Mouse (Mus musculus) neural tube, embryonic 14.5 days (tissue): ENCODE results near the gene Tmem59l. TPM values are rescaled to one million over a fixed set of nuclear protein-coding genes. Genes with fewer than 3 reads are reported as not detected.

ENCODE experiments used
- ATAC-seq: fragments of 200-750 bp; cut with Nextera tagmentation; 2 replicates; pipeline ENCODE4 v1.8.0; 2017; ENCODE audit warnings: low read depth, mild to moderate bottlenecking, moderate TSS enrichment, moderate library complexity
- H3K27ac ChIP-seq: fragments of 300-500 bp; sonication (generic); 2 replicates; pipeline ENCODE4 v1.5.1; 2014; ENCODE audit warnings: low read depth, mild to moderate bottlenecking, control low read depth, low read length, moderate library complexity, mixed read lengths
- H3K27me3 ChIP-seq: fragments of 300-500 bp; sonication (generic); 2 replicates; pipeline ENCODE4 v1.6.1; 2014; ENCODE audit warnings: low read length; ENCODE audit not compliant: control insufficient read depth, insufficient read depth
- H3K36me3 ChIP-seq: fragments of 300-500 bp; sonication (generic); 2 replicates; pipeline ENCODE4 v1.6.1; 2014; ENCODE audit warnings: low read length, mixed read lengths; ENCODE audit not compliant: control insufficient read depth, insufficient read depth
- H3K4me1 ChIP-seq: fragments of 300-500 bp; sonication (generic); 2 replicates; pipeline ENCODE4 v1.6.1; 2014; ENCODE audit warnings: low read length; ENCODE audit not compliant: control insufficient read depth, insufficient read depth
- H3K4me2 ChIP-seq: fragments of 300-500 bp; sonication (generic); 2 replicates; pipeline ENCODE4 v1.6.1; 2014; ENCODE audit warnings: mild to moderate bottlenecking, low read depth, low read length, control low read depth
- H3K4me3 ChIP-seq: fragments of 300-500 bp; sonication (generic); 2 replicates; pipeline ENCODE4 v1.5.1; 2014; ENCODE audit warnings: low read depth, low read length, control low read depth, mixed read lengths
- H3K9ac ChIP-seq: fragments of 300-500 bp; sonication (generic); replicated peaks from 2 replicates; pipeline ENCODE4 v1.6.1; 2014; ENCODE audit warnings: low read depth, mild to moderate bottlenecking, control low read depth, low read length, mixed read lengths
- H3K9me3 ChIP-seq: fragments of 300-500 bp; sonication (generic); 2 replicates; pipeline ENCODE4 v1.6.1; 2016; ENCODE audit warnings: low read length; ENCODE audit not compliant: control insufficient read depth
- WGBS: fragments of 180-500 bp; shearing (Covaris S2); extraction: QIAGEN DNeasy Blood & Tissue Kit; methylation state at CpG from one replicate; pipeline ENCODE4 v1.1.7; 2014; 5-methylcytosine and 5-hydroxymethylcytosine counted together
- polyA plus RNA-seq: library from polyadenylated mRNA; unstranded; fragments of >200 nt; fragmentation: Nextera tagmentation; extraction: Ambion mirVana; gene quantifications from 2 replicates; pipeline ENCODE4 v1.2.1, GENCODE M21; 2014

Gene Tmem59l
- polyA plus RNA-seq, 1 experiment from 2014 or later: 200 TPM

GRCm38 (mm10) chr8:70503062-70503750 is 16.0 kb upstream of the Tmem59l start:
- 12% methylated on average over 46 of the region's 46 CpGs for WGBS
- no peak overlapping the region for H3K4me3 ChIP-seq
- H3K36me3 ChIP-seq: peaks cover 4% of the 10 kb centered on the region; the same call in 1 of the 2 replicates
- H3K4me2 ChIP-seq: no peak overlapping the region
- no peak overlapping the region for H3K27ac ChIP-seq
- ATAC-seq: no peak
- H3K4me1 ChIP-seq: peaks cover 13% of the 10 kb centered on the region
- H3K27me3 ChIP-seq: peaks cover 39% of the 10 kb centered on the region
- no peak overlapping the region for H3K9ac ChIP-seq
- H3K9me3 ChIP-seq: no peaks in the 10 kb centered on the region

- Histone ChIP-seq H3K9me3 (no peaks in the 10 kb centered on the region), H3K4me2 (no peak overlapping the region), H3K4me1 (peaks cover 13% of the 10 kb centered on the region), H3K27ac (no peak overlapping the region), H3K27me3 (peaks cover 40% of the 10 kb centered on the region), H3K36me3 (0 out of 2 replicates have a peak, but pooled peaks cover under 1% of the 10 kb centered on the region), H3K9ac (no peak overlapping the region), H3K4me3 (no peak overlapping the region)
- 33% methylated on average over 12 of the region's 12 CpGs for WGBS
- ATAC-seq: no peak
Observed at GRCm38 (mm10) chr8:70502540-70502939, 15.4 kb upstream of the Tmem59l start.

GRCm38 (mm10) chr8:70501820-70502529 is 14.8 kb upstream of the Tmem59l start:
- no peak overlapping the region for H3K4me2 ChIP-seq
- H3K27ac ChIP-seq: no peak overlapping the region
- H3K9ac ChIP-seq: no peak overlapping the region
- no peaks in the 10 kb centered on the region for H3K36me3 ChIP-seq
- ATAC-seq: no peak
- peaks cover 45% of the 10 kb centered on the region for H3K27me3 ChIP-seq
- no peak overlapping the region for H3K4me3 ChIP-seq
- 14% methylated on average over 23 of the region's 23 CpGs for WGBS
- no peaks in the 10 kb centered on the region for H3K9me3 ChIP-seq
- peaks cover 13% of the 10 kb centered on the region for H3K4me1 ChIP-seq

- Histone ChIP-seq H3K4me3 (0 out of 2 replicates have a peak overlapping the region, but pooled peaks have one; percentile 7), H3K4me2 (no peak overlapping the region), H3K27ac (no peak overlapping the region), H3K9ac (no peak overlapping the region), H3K9me3 (no peaks in the 10 kb centered on the region), H3K4me1 (peaks cover 9% of the 10 kb centered on the region), H3K36me3 (no peaks in the 10 kb centered on the region), H3K27me3 (peaks cover 57% of the 10 kb centered on the region)
- no peak for ATAC-seq
- 6% methylated on average over 39 of the region's 39 CpGs for WGBS
Observed at GRCm38 (mm10) chr8:70500386-70501301, 13.5 kb upstream of the Tmem59l start.

GRCm38 (mm10) chr8:70495771-70496062 is 8.6 kb upstream of the Tmem59l start:
- Histone ChIP-seq H3K27ac (no peak overlapping the region), H3K36me3 (no peaks in the 10 kb centered on the region), H3K9ac (no peak overlapping the region), H3K4me2 (peak overlapping the region; percentile 1; the same call in 1 of the 2 replicates), H3K9me3 (no peaks in the 10 kb centered on the region), H3K4me3 (no peak overlapping the region), H3K4me1 (peaks cover 18% of the 10 kb centered on the region), H3K27me3 (peaks cover 83% of the 10 kb centered on the region)
- 6% methylated on average over 9 of the region's 12 CpGs for WGBS
- no peak for ATAC-seq

GRCm38 (mm10) chr8:70495001-70495770 is 8.0 kb upstream of the Tmem59l start:
- H3K4me3 ChIP-seq: no peak overlapping the region
- no peak overlapping the region for H3K27ac ChIP-seq
- H3K9me3 ChIP-seq: no peaks in the 10 kb centered on the region
- H3K4me2 ChIP-seq: peak overlapping the region; percentile 1; the same call in 1 of the 2 replicates
- no peaks in the 10 kb centered on the region for H3K36me3 ChIP-seq
- no peak overlapping the region for H3K9ac ChIP-seq
- 3% methylated on average over 21 of the region's 21 CpGs for WGBS
- H3K27me3 ChIP-seq: peaks cover 84% of the 10 kb centered on the region
- peaks cover 18% of the 10 kb centered on the region for H3K4me1 ChIP-seq
- ATAC-seq: no peak

- Histone ChIP-seq H3K27ac (no peak overlapping the region), H3K9ac (no peak overlapping the region), H3K9me3 (no peaks in the 10 kb centered on the region), H3K4me3 (0 out of 2 replicates have a peak overlapping the region, but pooled peaks have one; percentile 10), H3K27me3 (peaks cover 84% of the 10 kb centered on the region), H3K36me3 (no peaks in the 10 kb centered on the region), H3K4me2 (peak overlapping the region; percentile 50; the same call in 1 of the 2 replicates), H3K4me1 (peaks cover 19% of the 10 kb centered on the region)
- no peak for ATAC-seq
- WGBS: 3% methylated on average over 28 of the region's 28 CpGs
Observed at GRCm38 (mm10) chr8:70494416-70494945, 7.3 kb upstream of the Tmem59l start.
